Mouse (Mus musculus): Measurements from ENCODE around the gene Casp1. TPM values are rescaled to one million over a fixed set of nuclear protein-coding genes. Genes with fewer than 3 reads are reported as not detected.

Casp1 gene
- polyA plus RNA-seq (2014; fragmentation: Illumina TruSeq; extraction: RNeasy Lipid Tissue Mini Kit (QIAGEN cat#74804); ENCODE audit: low read depth, low replicate concordance) = 12.4 TPM

DNA sequence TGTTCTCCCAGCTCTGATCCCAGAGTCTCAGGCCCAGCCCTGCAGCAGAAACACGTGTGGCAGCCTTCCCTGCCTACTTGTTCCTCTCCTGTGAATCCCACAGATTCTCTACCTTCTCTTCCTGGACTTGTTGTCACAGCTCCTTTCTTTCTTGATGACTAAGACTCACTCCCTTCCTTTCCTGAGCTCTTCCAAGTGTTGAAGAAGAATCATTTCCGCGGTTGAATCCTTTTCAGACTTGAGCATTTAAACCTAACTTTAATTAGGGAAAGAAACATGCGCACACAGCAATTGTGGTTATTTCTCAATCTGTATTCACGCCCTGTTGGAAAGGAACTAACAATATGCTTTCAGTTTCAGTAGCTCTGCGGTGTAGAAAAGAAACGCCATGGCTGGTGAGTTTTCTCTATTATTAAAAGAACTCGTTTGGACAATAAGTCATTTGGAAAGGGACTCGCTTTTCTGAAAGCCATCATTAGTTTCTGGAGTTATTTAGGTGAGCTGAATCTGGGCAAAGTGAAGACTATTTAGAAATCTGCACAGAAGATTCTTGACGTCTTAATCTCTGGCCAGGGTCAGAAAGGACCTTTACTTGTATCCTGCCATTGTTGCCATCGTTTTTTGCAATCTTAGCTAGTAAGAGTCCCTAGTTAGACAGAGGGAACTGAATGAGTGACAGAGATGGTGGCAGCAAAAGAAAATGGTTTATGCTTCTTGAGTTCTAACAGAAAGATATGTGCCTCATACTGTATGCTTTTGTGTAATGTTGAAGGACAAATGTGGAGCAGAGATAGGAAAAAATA is at the start of gene Casp1:
Gene Casp1, plus strand, starts transcription at position 189 of the 803 bp plus-strand sequence.

DNA sequence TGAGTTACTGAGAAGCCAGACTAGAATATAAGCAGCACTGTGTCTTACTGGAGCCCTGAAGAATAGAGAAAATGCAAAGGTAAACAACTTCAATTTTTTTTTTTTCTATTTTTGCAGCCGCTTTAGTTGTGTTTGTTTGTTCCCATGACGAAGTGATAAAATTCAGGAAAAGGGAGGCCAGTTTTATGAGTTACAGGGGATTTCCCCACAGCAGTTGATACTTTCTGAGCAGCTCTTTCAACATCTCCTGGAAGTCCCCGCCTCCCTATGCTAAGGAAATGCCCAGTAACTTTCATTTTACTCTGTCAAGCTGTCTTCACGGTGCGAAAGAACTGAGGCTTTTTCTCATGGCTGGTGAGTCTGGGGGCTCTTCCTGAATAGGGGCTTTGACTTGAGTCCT is 10.2 kb downstream of the Casp1 start, which contains the start of gene Casp4:
Gene Casp4, plus strand, starts transcription at position 268 of the 400 bp plus-strand sequence.

DNA sequence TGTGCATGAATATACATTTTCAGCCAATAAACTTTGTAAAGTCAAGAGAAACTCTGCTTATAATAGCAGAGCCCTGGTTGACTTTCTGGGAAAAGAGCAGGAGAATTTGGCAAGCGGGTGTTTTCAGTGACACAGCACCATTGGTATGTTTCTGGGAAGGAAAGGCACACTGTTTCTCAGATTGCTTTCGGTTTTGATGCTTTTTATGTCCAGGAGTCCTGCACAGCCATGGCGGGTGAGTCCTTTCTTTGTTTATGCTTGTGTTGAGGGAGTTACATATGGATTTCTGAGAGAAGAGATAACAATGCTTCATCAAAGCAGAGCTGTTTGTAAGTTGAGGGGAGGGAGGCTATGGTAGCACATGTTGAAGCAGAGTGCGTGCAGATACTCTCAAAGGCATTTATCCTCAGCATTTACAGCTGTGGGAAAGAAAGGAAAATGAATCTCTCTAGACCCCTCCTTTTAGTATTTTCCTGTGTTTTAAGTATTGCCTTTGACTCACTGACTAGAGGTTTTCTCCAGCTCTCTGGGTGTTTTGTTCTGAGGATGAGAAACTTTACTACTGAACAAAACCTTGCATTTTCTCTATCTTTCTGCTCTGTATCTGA is 47.1 kb downstream of the Casp1 start, which contains the start of gene Casp12:
Gene Casp12, plus strand, starts transcription at position 140 of the 608 bp plus-strand sequence.

Other genes starting within 250 kb of the Casp1 start
- 7.3 TPM for gene Casp4, start 10.3 kb downstream of the Casp1 start, polyA plus RNA-seq (2014; fragmentation: Illumina TruSeq; extraction: RNeasy Lipid Tissue Mini Kit (QIAGEN cat#74804); ENCODE audit: low read depth, low replicate concordance)
- 223 TPM for gene Casp12, start 46.9 kb downstream of the Casp1 start, polyA plus RNA-seq (2014; fragmentation: Illumina TruSeq; extraction: RNeasy Lipid Tissue Mini Kit (QIAGEN cat#74804); ENCODE audit: low read depth, low replicate concordance)